Mouse (Mus musculus) ES-Bruce4 (cell line): ENCODE data around the gene Appl2. TPM values are rescaled to one million over a fixed set of nuclear protein-coding genes. Genes with fewer than 3 reads are reported as not detected.

Source experiments
- H3K27ac ChIP-seq: 2 replicates; pipeline ENCODE4 v1.5.1; 2012; ENCODE audit warnings: low read length, inconsistent platforms; ENCODE audit not compliant: insufficient read depth
- H3K27me3 ChIP-seq: 2 replicates; pipeline ENCODE4 v1.6.1; 2012; ENCODE audit warnings: mild to moderate bottlenecking, low read length, inconsistent platforms; ENCODE audit not compliant: control insufficient read depth, poor library complexity, insufficient read depth, severe bottlenecking
- H3K36me3 ChIP-seq: 2 replicates; pipeline ENCODE4 v1.6.1; 2012; ENCODE audit warnings: inconsistent platforms, mild to moderate bottlenecking, low read length, moderate library complexity; ENCODE audit not compliant: control insufficient read depth, poor library complexity, insufficient read depth, severe bottlenecking
- H3K4me1 ChIP-seq: one replicate; pipeline ENCODE4 v1.8.1; 2011; ENCODE audit warnings: low read length; ENCODE audit not compliant: control insufficient read depth, insufficient read depth
- H3K4me3 ChIP-seq: 2 replicates; pipeline ENCODE4 v1.5.1; 2011; ENCODE audit warnings: low read depth, mild to moderate bottlenecking, low read length
- H3K9ac ChIP-seq: 2 replicates; pipeline ENCODE4 v1.6.1; 2012; ENCODE audit warnings: low read depth, mild to moderate bottlenecking, inconsistent platforms; ENCODE audit not compliant: poor library complexity, severe bottlenecking
- H3K9me3 ChIP-seq: replicated peaks from 2 replicates; pipeline ENCODE4 v1.6.1; 2012; ENCODE audit warnings: mild to moderate bottlenecking, low read length, inconsistent platforms; ENCODE audit not compliant: control insufficient read depth, poor library complexity, insufficient read depth, severe bottlenecking
- CTCF ChIP-seq: IDR thresholded peaks from one replicate; pipeline ENCODE4 v1.8.1; 2011; ENCODE audit warnings: low read depth, low read length
- EP300 ChIP-seq: IDR thresholded peaks from 2 replicates; pipeline ENCODE4 v1.6.1; 2011; ENCODE audit warnings: low read depth, low read length; ENCODE audit not compliant: insufficient read depth
- POLR2A ChIP-seq: IDR thresholded peaks from one replicate; pipeline ENCODE4 v1.8.1; 2011; ENCODE audit warnings: low read length; ENCODE audit not compliant: insufficient read depth
- polyA plus RNA-seq: library from polyadenylated mRNA; stranded (reverse); fragments of >200 nt; gene quantifications from 2 replicates; pipeline ENCODE4 v1.2.4, GENCODE M21; 2011; ENCODE audit warnings: low read depth; ENCODE audit not compliant: missing spikeins, insufficient read depth, insufficient read length

The Appl2 gene
- polyA plus RNA-seq, 1 experiment: 28.7 TPM

- no peak for TF ChIP-seq CTCF
- TF ChIP-seq POLR2A: no peak
- no peak for TF ChIP-seq EP300
- Histone ChIP-seq H3K36me3 (peaks cover 69% of the 10 kb centered on the region), H3K9ac (no peak overlapping the region), H3K27ac (no peak overlapping the region), H3K9me3 (no peaks in the 10 kb centered on the region), H3K4me1 (no peaks in the 10 kb centered on the region), H3K4me3 (no peak overlapping the region), H3K27me3 (no peaks in the 10 kb centered on the region)
Measured at GRCm38 (mm10) chr10:83590801-83591200, 57.7 kb downstream of the Appl2 start.

- TF ChIP-seq POLR2A (no peak), EP300 (no peak), CTCF (no peak)
- no peaks in the 10 kb centered on the region for H3K27me3 ChIP-seq
- peaks cover 44% of the 10 kb centered on the region for H3K36me3 ChIP-seq
- no peaks in the 10 kb centered on the region for H3K9me3 ChIP-seq
- H3K9ac ChIP-seq: no peak overlapping the region
- no peaks in the 10 kb centered on the region for H3K4me1 ChIP-seq
- H3K4me3 ChIP-seq: no peak overlapping the region
- H3K27ac ChIP-seq: no peak overlapping the region
Measured at GRCm38 (mm10) chr10:83565449-83566441, 82.8 kb downstream of the Appl2 start.

- Histone ChIP-seq H3K27ac (no peak overlapping the region), H3K4me1 (no peaks in the 10 kb centered on the region), H3K36me3 (peaks cover 50% of the 10 kb centered on the region), H3K9ac (no peak overlapping the region), H3K4me3 (no peak overlapping the region), H3K9me3 (no peaks in the 10 kb centered on the region), H3K27me3 (no peaks in the 10 kb centered on the region)
- TF ChIP-seq CTCF (no peak), POLR2A (no peak), EP300 (no peak)
Measured at GRCm38 (mm10) chr10:83563005-83563404, 85.5 kb downstream of the Appl2 start.

Other genes with a start within 250 kb of the Appl2 start
- gene Aldh1l2, start 114.6 kb downstream of the Appl2 start, polyA plus RNA-seq: 0.37 and 0.39 TPM in 2 replicates
- 88.1 and 92.1 TPM in 2 replicates for gene Washc4, start 105.0 kb downstream of the Appl2 start, polyA plus RNA-seq
- gene 1500009L16Rik, start 74.1 kb upstream of the Appl2 start, polyA plus RNA-seq: 72.7 and 73.5 TPM in 2 replicates